Mouse (Mus musculus) CH12.LX (cell line): ENCODE data around the gene Gm4969.

Experiments used
- CHD1 ChIP-seq: IDR thresholded peaks from 2 replicates; pipeline ENCODE4 v1.6.1; 2012; ENCODE audit warnings: low read depth, low read length, improper control_type of control experiment, inconsistent platforms
- CTCF ChIP-seq, 2 experiments: IDR thresholded peaks in 1 of 2; conservative IDR thresholded peaks in 1 of 2; 2 replicates each; pipeline ENCODE4 v1.5.1; 2011 to 2012; ENCODE audit warnings: low read depth in 2 of 2, low read length in 2 of 2, improper control_type of control experiment in 1 of 2, inconsistent platforms in 1 of 2, mild to moderate bottlenecking in 1 of 2, moderate library complexity in 1 of 2
- E2F4 ChIP-seq: IDR thresholded peaks from 2 replicates; pipeline ENCODE4 v1.6.1; 2011; ENCODE audit warnings: low read depth, low read length, improper control_type of control experiment; ENCODE audit not compliant: insufficient replicate concordance
- ETS1 ChIP-seq: conservative IDR thresholded peaks from 2 replicates; pipeline ENCODE4 v1.6.1; 2012; ENCODE audit warnings: low read depth, mild to moderate bottlenecking, inconsistent platforms, low read length, improper control_type of control experiment, moderate library complexity
- JUND ChIP-seq: conservative IDR thresholded peaks from 2 replicates; pipeline ENCODE4 v1.6.1; 2011; ENCODE audit warnings: low read depth, low read length, improper control_type of control experiment
- MAFK ChIP-seq: IDR thresholded peaks from 2 replicates; pipeline ENCODE4 v1.6.1; 2011; ENCODE audit warnings: low read length, improper control_type of control experiment; ENCODE audit not compliant: insufficient replicate concordance
- MAX ChIP-seq: IDR thresholded peaks from 2 replicates; pipeline ENCODE4 v1.6.1; 2011; ENCODE audit warnings: low read length, improper control_type of control experiment
- NELFE ChIP-seq: IDR thresholded peaks from 2 replicates; pipeline ENCODE4 v1.6.1; 2011; ENCODE audit warnings: low read depth, low read length, improper control_type of control experiment
- PAX5 ChIP-seq: IDR thresholded peaks from 2 replicates; pipeline ENCODE4 v1.6.1; 2012; ENCODE audit warnings: low read length, inconsistent platforms, mixed read lengths
- POLR2A ChIP-seq: IDR thresholded peaks from 2 replicates; pipeline ENCODE4 v1.6.1; 2011; ENCODE audit warnings: low read depth, mild to moderate bottlenecking, improper control_type of control experiment, low read length
- RCOR1 ChIP-seq: conservative IDR thresholded peaks from 2 replicates; pipeline ENCODE4 v1.6.1; 2012; ENCODE audit warnings: low read depth, mild to moderate bottlenecking, inconsistent platforms, low read length, improper control_type of control experiment
- TCF12 ChIP-seq: IDR thresholded peaks from 2 replicates; pipeline ENCODE4 v1.6.1; 2014; ENCODE audit warnings: low read depth, mild to moderate bottlenecking, inconsistent platforms, low read length, improper control_type of control experiment
- USF1 ChIP-seq: IDR thresholded peaks from 2 replicates; pipeline ENCODE4 v1.6.1; 2014; ENCODE audit warnings: low read depth, mild to moderate bottlenecking, inconsistent platforms, low read length, improper control_type of control experiment

GRCm38 (mm10) chr7:19057405-19057804 lies 60.8 kb downstream of the Gm4969 start:
- TF ChIP-seq CHD1 = no peak
- TF ChIP-seq USF1 = no peak
- TF ChIP-seq CTCF (conservative IDR thresholded peaks at IDR 0.05 in 1 of 2, IDR thresholded peaks at IDR 0.05 in 1 of 2; ENCODE audit: low read depth in 2 of 2, low read length in 2 of 2) = no peak
- no peak for TF ChIP-seq NELFE
- no peak for TF ChIP-seq ETS1
- TF ChIP-seq MAFK = no peak
- no peak for TF ChIP-seq RCOR1
- TF ChIP-seq POLR2A = no peak
- TF ChIP-seq PAX5 = no peak
- no peak for TF ChIP-seq JUND
- no peak for TF ChIP-seq TCF12
- no peak for TF ChIP-seq MAX
- no peak for TF ChIP-seq E2F4
